Mouse (Mus musculus) pancreas, adult 10 weeks (tissue): Measurements from ENCODE around the gene Zbtb17. TPM values are rescaled to one million over a fixed set of nuclear protein-coding genes. Genes with fewer than 3 reads are reported as not detected.

Experiments used
- polyA plus RNA-seq: library from polyadenylated mRNA; stranded (reverse); fragments of 350-450 nt; fragmentation: Illumina TruSeq; extraction: RNeasy Lipid Tissue Mini Kit (QIAGEN cat#74804); gene quantifications from one replicate; pipeline ENCODE4 v1.2.3, GENCODE M21; 2015; ENCODE audit warnings: low read depth, low replicate concordance; ENCODE audit not compliant: insufficient read depth

The Zbtb17 gene
- 6.1 TPM for polyA plus RNA-seq

GRCm38 (mm10) chr4:141444451-141445327 lies at the start of gene Zbtb17:
Gene Zbtb17, plus strand, starts transcription at chr4:141444654.

GRCm38 (mm10) chr4:141398545-141398944 lies 45.9 kb upstream of the Zbtb17 start, which contains the start of gene Clcnka:
Gene Clcnka, minus strand, starts transcription at chr4:141398724.

GRCm38 (mm10) chr4:141415924-141416323 lies 28.5 kb upstream of the Zbtb17 start, which contains the start of gene Clcnkb:
Gene Clcnkb, minus strand, starts transcription at chr4:141416014.

GRCm38 (mm10) chr4:141420192-141420829 lies 24.1 kb upstream of the Zbtb17 start, which contains the start of gene Hspb7:
Gene Hspb7, plus strand, starts transcription at chr4:141420779.

GRCm38 (mm10) chr4:141435974-141436373 lies 8.5 kb upstream of the Zbtb17 start, which contains the start of gene Srarp:
Gene Srarp, minus strand, starts transcription at chr4:141436105.

Other genes with a start within 250 kb of the Zbtb17 start
- not detected for gene Rsg1, start 230.7 kb upstream of the Zbtb17 start, polyA plus RNA-seq
- 9.7 TPM for gene Arhgef19, start 205.2 kb upstream of the Zbtb17 start, polyA plus RNA-seq
- gene Epha2, start 143.4 kb upstream of the Zbtb17 start, polyA plus RNA-seq: 3.7 TPM
- not detected for gene Fam131c, start 76.4 kb upstream of the Zbtb17 start, polyA plus RNA-seq
- gene Clcnka, start 45.9 kb upstream of the Zbtb17 start, polyA plus RNA-seq: not detected
- not detected for gene Clcnkb, start 28.6 kb upstream of the Zbtb17 start, polyA plus RNA-seq
- gene Hspb7, start 23.9 kb upstream of the Zbtb17 start, polyA plus RNA-seq: 1.5 TPM
- not detected for gene Srarp, start 8.5 kb upstream of the Zbtb17 start, polyA plus RNA-seq
- 4.5 TPM for gene Spen, start 93.9 kb downstream of the Zbtb17 start, polyA plus RNA-seq
- gene Fblim1, start 161.4 kb downstream of the Zbtb17 start, polyA plus RNA-seq: 4.0 TPM
- gene Tmem82, start 174.0 kb downstream of the Zbtb17 start, polyA plus RNA-seq: 0.70 TPM
- gene Slc25a34, start 179.2 kb downstream of the Zbtb17 start, polyA plus RNA-seq: not detected
- gene Plekhm2, start 220.2 kb downstream of the Zbtb17 start, polyA plus RNA-seq: 5.6 TPM
- not detected for gene Rsc1a1, start 240.9 kb downstream of the Zbtb17 start, polyA plus RNA-seq